Comparison of ENCODE assay signal across 20 mouse cellular contexts in genomic region chr5:137410066-137410465, GRCm38 (mm10).
A peak's percentile ranks its signal among the peaks of the same experiment; 100 is the strongest.
DNase-seq lines count a peak whose midpoint lies in the region; ATAC-seq and TF ChIP-seq lines count a peak whose summit lies in the region.
"Had no signal": no experiment of that assay in that cellular context is flagged by ENCODE, and none has a peak within 500 bp of the region (broad histone marks: within the 10 kb centered on the region; RNA-seq: fewer than 3 reads in every experiment).

No protein-coding gene starts in this region.

- peak; percentile 71 for ATAC-seq in granulocyte monocyte progenitor cell, adult 5-6 weeks (replicated peaks; ENCODE audit: poor library complexity, severe bottlenecking)
- ATAC-seq: forebrain, embryonic 14.5 days; forebrain, embryonic 16.5 days had no signal

- peak; percentile 26 to 31 for DNase-seq in cerebellum, postnatal 10 days
- DNase-seq in cerebellum, adult 2 months = no peak
- DNase-seq in layer of hippocampus, adult 2 months (ENCODE audit: low spot score in 2 of 2) = no peak
- no peak for DNase-seq in layer of hippocampus, postnatal 14 days (ENCODE audit: low spot score in 2 of 2)
- DNase-seq in A20 (ENCODE audit: low read depth, low spot score) = peak; percentile 66
- no peak for DNase-seq in thymus, adult 2 months
- DNase-seq: adrenal gland, adult 8-10 months; adrenal gland, postnatal 14 days; adrenal gland, postnatal 36 days; cerebellum, adult 11-12 months; cerebellum, adult 8-10 months; cerebellum, adult 9-11 months had no signal

- TF ChIP-seq CTCF in cerebellum, adult 2 months (IDR thresholded peaks at IDR 0.05; ENCODE audit: borderline replicate concordance, insufficient read depth, low read depth, low read length) = no peak
- no peak for TF ChIP-seq CTCF in layer of hippocampus, adult 2 months (conservative IDR thresholded peaks at IDR 0.05)
- no peak for TF ChIP-seq CTCF in thymus, adult 2 months (IDR thresholded peaks at IDR 0.05; ENCODE audit: borderline replicate concordance, control insufficient read depth, extremely low read depth, insufficient read depth, low read length, poor library complexity)

- H3K27me3 ChIP-seq in cerebellum, adult 2 months (ENCODE audit: control insufficient read depth, insufficient read depth, low read length) = no peaks in the 10 kb centered on the region
- H3K27me3 ChIP-seq in thymus, adult 2 months (ENCODE audit: control insufficient read depth, insufficient read depth, low read length) = no peaks in the 10 kb centered on the region
- H3K27me3 ChIP-seq: embryonic facial prominence, embryonic 13.5 days; embryonic facial prominence, embryonic 15.5 days; forebrain, embryonic 12.5 days had no signal

- no peaks in the 10 kb centered on the region for H3K36me3 ChIP-seq in thymus, adult 2 months (ENCODE audit: control insufficient read depth, insufficient read depth, low read length)
- H3K36me3 ChIP-seq: embryonic facial prominence, embryonic 13.5 days; embryonic facial prominence, embryonic 15.5 days; forebrain, embryonic 10.5 days; forebrain, embryonic 12.5 days had no signal

- no peak overlapping the region for H3K27ac ChIP-seq in cerebellum, adult 2 months (ENCODE audit: insufficient read depth, low read length)
- H3K27ac ChIP-seq in layer of hippocampus, adult 2 months = peak overlapping the region; percentile 32; the same call in 1 of the 2 replicates
- H3K27ac ChIP-seq in thymus, adult 2 months (ENCODE audit: control insufficient read depth, insufficient read depth, low read length) = no peak overlapping the region
- H3K27ac ChIP-seq: embryonic facial prominence, embryonic 13.5 days; embryonic facial prominence, embryonic 15.5 days; forebrain, embryonic 10.5 days; forebrain, embryonic 12.5 days had no signal

- H3K4me3 ChIP-seq in cerebellum, adult 2 months (replicated peaks; ENCODE audit: insufficient read depth, low read depth, low read length) = no peak overlapping the region
- H3K4me3 ChIP-seq in layer of hippocampus, adult 2 months = no peak overlapping the region
- no peak overlapping the region for H3K4me3 ChIP-seq in thymus, adult 2 months (ENCODE audit: control insufficient read depth, insufficient read depth, low read length)
- H3K4me3 ChIP-seq: embryonic facial prominence, embryonic 13.5 days; embryonic facial prominence, embryonic 15.5 days; erythroblast, embryonic 14.5 days; forebrain, embryonic 10.5 days; forebrain, embryonic 12.5 days had no signal

- no peak for TF ChIP-seq POLR2A in cerebellum, adult 2 months (IDR thresholded peaks at IDR 0.05; ENCODE audit: borderline replicate concordance, insufficient read depth, low read length)
- TF ChIP-seq POLR2A in thymus, adult 2 months (IDR thresholded peaks at IDR 0.05; ENCODE audit: control insufficient read depth, extremely low read depth, insufficient read depth, low read length, poor library complexity) = no peak

- H3K4me1 ChIP-seq in cerebellum, adult 2 months (ENCODE audit: control insufficient read depth, insufficient read depth, low read length) = no peaks in the 10 kb centered on the region
- H3K4me1 ChIP-seq in thymus, adult 2 months (replicated peaks; ENCODE audit: control insufficient read depth, insufficient read depth, low read length) = no peaks in the 10 kb centered on the region
- H3K4me1 ChIP-seq: embryonic facial prominence, embryonic 15.5 days had no signal

- 59% methylated on average over 3 of the region's 3 CpGs for WGBS in cerebellum, adult 2 months
- WGBS in thymus, adult 2 months = 97% methylated on average over 3 of the region's 3 CpGs

Comparison
In these comparisons a context has a peak if more than half of its experiments do, and no peak if none do; other contexts are left out.
1. DNase-seq: peak in cerebellum, postnatal 10 days (2 of 2) and A20 (single experiment); none in cerebellum, adult 2 months (0 of 2), layer of hippocampus, adult 2 months (0 of 2), layer of hippocampus, postnatal 14 days (0 of 2) and thymus, adult 2 months (single experiment).